ENCODE assay signal across 14 mouse cellular contexts in genomic region chr5:53716462-53716861, GRCm38 (mm10). TPM values are rescaled to one million over a fixed set of nuclear protein-coding genes. Genes with fewer than 3 reads are reported as not detected.
"Had no signal": no experiment of that assay in that cellular context is flagged by ENCODE, and none has a peak within 500 bp of the region (broad histone marks: within the 10 kb centered on the region; RNA-seq: fewer than 3 reads in every experiment).

No protein-coding gene starts in this region.

- H3K4me3 ChIP-seq: intestine, embryonic 15.5 days; kidney, embryonic 15.5 days; limb, embryonic 13.5 days; liver, embryonic 12.5 days; midbrain, embryonic 13.5 days; myocyte; neural tube, embryonic 15.5 days had no signal

- DNase-seq: kidney, adult 2 months; kidney, postnatal 14 days; layer of hippocampus, adult 9-11 months; left cerebral cortex, postnatal 4 days; thymus, adult 2 months; thymus, postnatal 25 days had no signal

- H3K27ac ChIP-seq: hindbrain, postnatal 0 days; intestine, embryonic 15.5 days; kidney, embryonic 15.5 days; limb, embryonic 13.5 days; liver, embryonic 12.5 days; midbrain, embryonic 13.5 days; neural tube, embryonic 15.5 days had no signal

- ATAC-seq: hindbrain, postnatal 0 days; intestine, embryonic 15.5 days; liver, embryonic 12.5 days; midbrain, embryonic 13.5 days had no signal

- H3K9me3 ChIP-seq: intestine, embryonic 15.5 days; kidney, embryonic 15.5 days; limb, embryonic 13.5 days; liver, embryonic 12.5 days; midbrain, embryonic 13.5 days; neural tube, embryonic 15.5 days had no signal

- H3K4me2 ChIP-seq: intestine, embryonic 15.5 days; kidney, embryonic 15.5 days; limb, embryonic 13.5 days; liver, embryonic 12.5 days; midbrain, embryonic 13.5 days; neural tube, embryonic 15.5 days had no signal

- H3K4me1 ChIP-seq: intestine, embryonic 15.5 days; kidney, embryonic 15.5 days; limb, embryonic 13.5 days; liver, embryonic 12.5 days; midbrain, embryonic 13.5 days; neural tube, embryonic 15.5 days had no signal

- H3K27me3 ChIP-seq: intestine, embryonic 15.5 days; kidney, embryonic 15.5 days; limb, embryonic 13.5 days; liver, embryonic 12.5 days; midbrain, embryonic 13.5 days; neural tube, embryonic 15.5 days had no signal

- H3K9ac ChIP-seq: intestine, embryonic 15.5 days; kidney, embryonic 15.5 days; limb, embryonic 13.5 days; liver, embryonic 12.5 days; midbrain, embryonic 13.5 days; neural tube, embryonic 15.5 days had no signal

- H3K36me3 ChIP-seq: intestine, embryonic 15.5 days; kidney, embryonic 15.5 days; limb, embryonic 13.5 days; liver, embryonic 12.5 days; midbrain, embryonic 13.5 days; neural tube, embryonic 15.5 days had no signal

RNA-seq across cellular contexts. Expression of gene Cckar, which starts 9.0 kb away (rescaled TPM):
- polyA plus RNA-seq: myocyte had no signal
